Mouse (Mus musculus): Measurements from ENCODE around the gene Il18r1.

Il18r1 gene

GRCm38 (mm10) chr1:40465477-40466430 is at the start of gene Il18r1:
Gene Il18r1 (plus strand): TSS chr1:40465552.
- DNase-seq (ENCODE audit: low spot score): peak; percentile 76

GRCm38 (mm10) chr1:40417034-40417433 is 48.3 kb upstream of the Il18r1 start:
- no peak for DNase-seq (ENCODE audit: low spot score)

GRCm38 (mm10) chr1:40418512-40418911 is 46.8 kb upstream of the Il18r1 start:
- DNase-seq (ENCODE audit: low spot score): peak; percentile 20

- no peak for DNase-seq (ENCODE audit: low spot score)
Measured at GRCm38 (mm10) chr1:40423892-40424291, 41.5 kb upstream of the Il18r1 start.

GRCm38 (mm10) chr1:40427270-40427669 is 38.1 kb upstream of the Il18r1 start:
- DNase-seq (ENCODE audit: low spot score): no peak

- DNase-seq (ENCODE audit: low spot score): no peak
Measured at GRCm38 (mm10) chr1:40427901-40428300, 37.5 kb upstream of the Il18r1 start.

- DNase-seq (ENCODE audit: low spot score): no peak
Measured at GRCm38 (mm10) chr1:40428910-40429675, 36.3 kb upstream of the Il18r1 start, which contains the start of gene Il1rl1. Gene Il1rl1 (plus strand): TSS chr1:40429570.

GRCm38 (mm10) chr1:40430143-40430834 is 35.1 kb upstream of the Il18r1 start:
- DNase-seq (ENCODE audit: low spot score): no peak

- DNase-seq (ENCODE audit: low spot score): no peak
Measured at GRCm38 (mm10) chr1:40432169-40432568, 33.2 kb upstream of the Il18r1 start.

GRCm38 (mm10) chr1:40435936-40436335 is 29.4 kb upstream of the Il18r1 start:
- no peak for DNase-seq (ENCODE audit: low spot score)

GRCm38 (mm10) chr1:40437340-40437739 is 28.0 kb upstream of the Il18r1 start:
- no peak for DNase-seq (ENCODE audit: low spot score)

- DNase-seq (ENCODE audit: low spot score): no peak
Measured at GRCm38 (mm10) chr1:40439504-40439903, 25.8 kb upstream of the Il18r1 start.

GRCm38 (mm10) chr1:40444800-40445199 is 20.6 kb upstream of the Il18r1 start:
- DNase-seq (ENCODE audit: low spot score): no peak

GRCm38 (mm10) chr1:40467306-40467705 is 2.0 kb downstream of the Il18r1 start:
- no peak for DNase-seq (ENCODE audit: low spot score)

- DNase-seq (ENCODE audit: low spot score): no peak
Measured at GRCm38 (mm10) chr1:40468805-40469204, 3.5 kb downstream of the Il18r1 start.

GRCm38 (mm10) chr1:40469900-40470299 is 4.5 kb downstream of the Il18r1 start:
- no peak for DNase-seq (ENCODE audit: low spot score)

GRCm38 (mm10) chr1:40472401-40472800 is 7.0 kb downstream of the Il18r1 start:
- DNase-seq (ENCODE audit: low spot score): no peak

- no peak for DNase-seq (ENCODE audit: low spot score)
Measured at GRCm38 (mm10) chr1:40473640-40474039, 8.3 kb downstream of the Il18r1 start.

- no peak for DNase-seq (ENCODE audit: low spot score)
Measured at GRCm38 (mm10) chr1:40474336-40474735, 9.0 kb downstream of the Il18r1 start.

- no peak for DNase-seq (ENCODE audit: low spot score)
Measured at GRCm38 (mm10) chr1:40475697-40476096, 10.3 kb downstream of the Il18r1 start.

GRCm38 (mm10) chr1:40476756-40477155 is 11.4 kb downstream of the Il18r1 start:
- DNase-seq (ENCODE audit: low spot score): no peak

- no peak for DNase-seq (ENCODE audit: low spot score)
Measured at GRCm38 (mm10) chr1:40479505-40479923, 14.2 kb downstream of the Il18r1 start.

All from urinary bladder, postnatal 14 days (tissue).